Mouse (Mus musculus): Measurements from ENCODE around the gene Nwd2.

DNA sequence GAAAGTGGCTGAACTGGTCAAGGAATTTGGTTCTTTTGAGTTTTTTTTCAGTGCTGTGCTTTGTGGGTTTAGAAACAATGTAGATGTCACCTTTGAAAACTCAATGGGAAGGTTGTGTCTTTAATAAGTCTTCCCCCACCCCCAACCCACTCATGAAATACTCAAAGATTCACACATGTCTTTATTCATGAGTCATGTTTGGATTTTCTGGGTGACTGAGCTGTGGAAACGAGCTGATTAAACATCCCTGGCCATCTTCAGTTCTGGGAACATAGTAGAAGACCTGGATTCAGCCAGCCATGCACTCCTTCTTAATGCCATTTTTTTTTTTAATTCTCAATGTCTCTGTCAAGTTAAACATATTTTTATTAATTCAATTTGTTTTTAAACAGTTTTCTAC, 124.7 kb downstream of the Nwd2 start:
- no peak for TF ChIP-seq CTCF (IDR thresholded peaks at IDR 0.05; ENCODE audit: extremely low read depth, insufficient read depth, insufficient read length, insufficient replicate concordance)
- no peak for TF ChIP-seq POLR2A (IDR thresholded peaks at IDR 0.05; ENCODE audit: low read depth, low read length)

All from spleen, adult 2 months (tissue).